Mouse (Mus musculus) embryo, embryonic 10 days (tissue): ENCODE measurements at regions not wholly inside any gene's neighbourhood (a gene's known extent, or its start where the extent isn't known, plus 50 kb on each side); places are given as distances from the start of the nearest gene placed in this dataset.

ENCODE experiments used
- DNase-seq: peaks from one replicate; pipeline ENCODE4 v3.0.0-alpha.2; 2015; ENCODE audit warnings: low spot score

- no peak for DNase-seq
Measured at GRCm38 (mm10) chr14:118419442-118420193, 152.9 kb downstream of the Gm9376 start.

- DNase-seq: peak; percentile 53
Measured at GRCm38 (mm10) chr14:118422351-118423001, 155.7 kb downstream of the Gm9376 start.

GRCm38 (mm10) chr14:118423269-118423668, 156.5 kb downstream of the Gm9376 start:
- peak; percentile 37 for DNase-seq

- DNase-seq: no peak
Measured at GRCm38 (mm10) chr14:118426562-118426961, 159.8 kb downstream of the Gm9376 start.

- DNase-seq: no peak
Measured at GRCm38 (mm10) chr14:118430286-118430685, 163.5 kb downstream of the Gm9376 start.

- DNase-seq: no peak
Measured at GRCm38 (mm10) chr14:118430740-118431139, 164.0 kb downstream of the Gm9376 start.

GRCm38 (mm10) chr14:118431241-118431882, 164.6 kb downstream of the Gm9376 start:
- no peak for DNase-seq
